Mouse (Mus musculus): ENCODE measurements around the gene Tmem161a.

DNA sequence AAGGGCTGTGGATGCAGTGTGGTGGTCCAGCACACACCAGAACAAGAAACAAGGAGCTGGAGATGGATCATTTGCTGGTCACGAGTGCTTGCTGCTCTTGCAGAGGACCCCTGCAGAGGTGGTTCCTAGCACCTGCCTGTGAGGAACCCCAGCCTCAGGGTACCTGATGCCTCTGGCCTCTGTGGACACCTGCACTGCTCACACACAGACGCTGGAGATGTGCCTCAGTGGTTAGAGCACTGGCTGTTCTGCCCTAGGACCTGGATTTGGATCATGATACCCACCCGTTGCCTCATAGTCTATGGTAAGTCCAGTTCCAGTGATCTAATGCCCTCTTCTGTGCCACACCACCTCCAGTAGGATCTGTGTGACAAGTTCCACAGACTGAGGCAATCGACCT is 35.6 kb upstream of the Tmem161a start:
- TF ChIP-seq CTCF (IDR thresholded peaks at IDR 0.05; ENCODE audit: control insufficient read depth, insufficient read depth, insufficient read length), result no peak
- TF ChIP-seq CEBPB (IDR thresholded peaks at IDR 0.05; ENCODE audit: low read depth), result no peak
- no peak for TF ChIP-seq USF1 (IDR thresholded peaks at IDR 0.05; ENCODE audit: low read depth)
- TF ChIP-seq MAX (IDR thresholded peaks at IDR 0.05), result no peak
- no peak for TF ChIP-seq FOSL1 (IDR thresholded peaks at IDR 0.05; ENCODE audit: insufficient read depth, low read length, poor library complexity, severe bottlenecking)
- TF ChIP-seq MYOG (IDR thresholded peaks at IDR 0.05; ENCODE audit: control insufficient read depth, extremely low read depth, insufficient read length), result no peak
- TF ChIP-seq MYOD1 (IDR thresholded peaks at IDR 0.05; ENCODE audit: control insufficient read depth, insufficient read length, low read depth), result no peak
